Mouse (Mus musculus): ENCODE data around the gene Eml5. TPM values are rescaled to one million over a fixed set of nuclear protein-coding genes. Genes with fewer than 3 reads are reported as not detected.

The Eml5 gene
- polyA plus RNA-seq (2014; fragmentation: Nextera tagmentation; extraction: Ambion mirVana), result 3.3 and 4.0 TPM in 2 replicates

- H3K27me3 ChIP-seq (ENCODE audit: control insufficient read depth, insufficient read depth, low read length), result no peaks in the 10 kb centered on the region; the same call in none of the 2 replicates
- 1% methylated on average over 83 of the region's 101 CpGs for WGBS
- H3K27ac ChIP-seq (replicated peaks; ENCODE audit: low read depth, low read length), result no peak within 1 kb of the TSS
- peak within 1 kb of the TSS; percentile 73 for H3K4me3 ChIP-seq (ENCODE audit: low read depth, low read length)
- no peaks in the 10 kb centered on the region for H3K36me3 ChIP-seq (replicated peaks; ENCODE audit: control insufficient read depth, insufficient read depth, low read depth, low read length)
- no peaks in the 10 kb centered on the region for H3K9me3 ChIP-seq (replicated peaks; ENCODE audit: control insufficient read depth, low read length)
- peak within 1 kb of the TSS; percentile 65 for H3K9ac ChIP-seq (replicated peaks; ENCODE audit: low read length)
- peak within 1 kb of the TSS; percentile 90 for H3K4me2 ChIP-seq (ENCODE audit: low read depth, low read length)
- ATAC-seq (replicated peaks; ENCODE audit: insufficient number of reproducible peaks, low FRiP score, low TSS enrichment, low read depth) (peak; percentile 89), DNase-seq (ENCODE audit: low spot score) (peak; percentile 84)
- no peaks in the 10 kb centered on the region for H3K4me1 ChIP-seq (ENCODE audit: control insufficient read depth, insufficient read depth, low read length)
These were observed at the start of gene Eml5 for GRCm38 (mm10) chr12:98900881-98901801. Gene Eml5 (minus strand): TSS chr12:98901484.

DNA sequence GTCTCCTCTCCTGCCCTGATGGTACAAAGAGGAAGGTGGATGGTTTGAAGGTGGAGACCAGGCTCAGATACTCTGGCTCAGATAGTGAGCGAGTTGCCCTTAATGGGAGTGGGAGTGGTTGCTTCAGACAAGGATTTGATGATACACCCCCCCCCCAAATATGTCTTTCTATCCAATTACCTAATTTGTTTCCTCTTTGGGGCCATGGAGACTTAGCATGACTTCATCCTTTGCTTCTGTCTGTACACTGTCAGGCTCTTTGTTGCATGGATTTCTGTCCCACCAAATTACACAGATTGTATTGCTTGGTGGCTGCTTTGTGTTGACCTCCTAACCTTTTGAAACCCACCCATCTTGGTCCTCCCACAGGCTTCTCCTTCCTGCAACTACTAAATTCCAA, 31.6 kb upstream of the Eml5 start:
- WGBS, result 89% methylated on average over 1 of the region's 1 CpGs
- H3K27ac ChIP-seq (replicated peaks; ENCODE audit: low read depth, low read length), result no peak overlapping the region
- no peaks in the 10 kb centered on the region for H3K4me1 ChIP-seq (ENCODE audit: control insufficient read depth, insufficient read depth, low read length)
- DNase-seq (ENCODE audit: low spot score) (no peak), ATAC-seq (replicated peaks; ENCODE audit: insufficient number of reproducible peaks, low FRiP score, low TSS enrichment, low read depth) (no peak)
- H3K4me2 ChIP-seq (ENCODE audit: low read depth, low read length), result no peak overlapping the region
- no peaks in the 10 kb centered on the region for H3K36me3 ChIP-seq (replicated peaks; ENCODE audit: control insufficient read depth, insufficient read depth, low read depth, low read length)
- H3K27me3 ChIP-seq (ENCODE audit: control insufficient read depth, insufficient read depth, low read length), result no peaks in the 10 kb centered on the region
- no peak overlapping the region for H3K9ac ChIP-seq (replicated peaks; ENCODE audit: low read length)
- H3K4me3 ChIP-seq (ENCODE audit: low read depth, low read length), result no peak overlapping the region
- no peaks in the 10 kb centered on the region for H3K9me3 ChIP-seq (replicated peaks; ENCODE audit: control insufficient read depth, low read length)

DNA sequence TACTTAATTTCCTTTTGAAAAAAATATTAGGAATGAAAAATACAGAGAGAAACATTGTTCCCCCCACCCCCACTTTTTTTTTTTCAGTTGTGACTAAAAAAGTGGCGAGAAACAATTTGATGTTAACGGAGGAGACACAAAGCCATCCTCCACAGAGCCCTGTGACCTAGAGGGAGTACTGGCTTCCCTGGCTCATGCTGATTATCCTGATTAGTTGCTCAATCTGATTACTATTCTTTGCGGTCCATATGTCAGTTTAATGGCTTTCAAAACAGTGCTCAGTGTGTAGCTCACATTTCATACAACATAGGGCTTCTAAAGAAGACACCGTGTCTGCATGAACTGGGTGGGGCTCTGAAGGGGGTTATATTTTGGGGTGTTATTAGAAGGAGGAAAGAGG, 31.2 kb upstream of the Eml5 start:
- DNase-seq (ENCODE audit: low spot score) (no peak), ATAC-seq (replicated peaks; ENCODE audit: insufficient number of reproducible peaks, low FRiP score, low TSS enrichment, low read depth) (no peak)
- Histone ChIP-seq H3K9ac (replicated peaks; ENCODE audit: low read length) (no peak overlapping the region), H3K27ac (replicated peaks; ENCODE audit: low read depth, low read length) (no peak overlapping the region), H3K4me1 (ENCODE audit: control insufficient read depth, insufficient read depth, low read length) (no peaks in the 10 kb centered on the region), H3K4me2 (ENCODE audit: low read depth, low read length) (no peak overlapping the region), H3K4me3 (ENCODE audit: low read depth, low read length) (no peak overlapping the region), H3K9me3 (replicated peaks; ENCODE audit: control insufficient read depth, low read length) (no peaks in the 10 kb centered on the region), H3K36me3 (replicated peaks; ENCODE audit: control insufficient read depth, insufficient read depth, low read depth, low read length) (no peaks in the 10 kb centered on the region), H3K27me3 (ENCODE audit: control insufficient read depth, insufficient read depth, low read length) (no peaks in the 10 kb centered on the region)
- WGBS, result 82% methylated on average over 4 of the region's 4 CpGs

GRCm38 (mm10) chr12:98931174-98931573, 29.9 kb upstream of the Eml5 start:
- no peak overlapping the region for H3K4me3 ChIP-seq (ENCODE audit: low read depth, low read length)
- no peak overlapping the region for H3K9ac ChIP-seq (replicated peaks; ENCODE audit: low read length)
- ATAC-seq (replicated peaks; ENCODE audit: insufficient number of reproducible peaks, low FRiP score, low TSS enrichment, low read depth) (no peak), DNase-seq (ENCODE audit: low spot score) (no peak)
- no peaks in the 10 kb centered on the region for H3K4me1 ChIP-seq (ENCODE audit: control insufficient read depth, insufficient read depth, low read length)
- H3K4me2 ChIP-seq (ENCODE audit: low read depth, low read length), result no peak overlapping the region
- no peaks in the 10 kb centered on the region for H3K9me3 ChIP-seq (replicated peaks; ENCODE audit: control insufficient read depth, low read length)
- WGBS, result 89% methylated on average over 4 of the region's 4 CpGs
- H3K36me3 ChIP-seq (replicated peaks; ENCODE audit: control insufficient read depth, insufficient read depth, low read depth, low read length), result no peaks in the 10 kb centered on the region
- no peak overlapping the region for H3K27ac ChIP-seq (replicated peaks; ENCODE audit: low read depth, low read length)
- no peaks in the 10 kb centered on the region for H3K27me3 ChIP-seq (ENCODE audit: control insufficient read depth, insufficient read depth, low read length)

- WGBS, result under 1% methylated on average over 35 of the region's 35 CpGs
- ATAC-seq (replicated peaks; ENCODE audit: insufficient number of reproducible peaks, low FRiP score, low TSS enrichment, low read depth) (peak; percentile 98), DNase-seq (ENCODE audit: low spot score) (peak; percentile 93)
- H3K36me3 ChIP-seq (replicated peaks; ENCODE audit: control insufficient read depth, insufficient read depth, low read depth, low read length), result no peaks in the 10 kb centered on the region
- H3K4me1 ChIP-seq (ENCODE audit: control insufficient read depth, insufficient read depth, low read length), result no peaks in the 10 kb centered on the region
- H3K4me3 ChIP-seq (ENCODE audit: low read depth, low read length), result peak within 1 kb of the TSS; percentile 52
- H3K4me2 ChIP-seq (ENCODE audit: low read depth, low read length), result peak within 1 kb of the TSS; percentile 46
- no peaks in the 10 kb centered on the region for H3K27me3 ChIP-seq (ENCODE audit: control insufficient read depth, insufficient read depth, low read length)
- peak within 1 kb of the TSS; percentile 64 for H3K9ac ChIP-seq (replicated peaks; ENCODE audit: low read length)
- H3K27ac ChIP-seq (replicated peaks; ENCODE audit: low read depth, low read length), result no peak within 1 kb of the TSS
- no peaks in the 10 kb centered on the region for H3K9me3 ChIP-seq (replicated peaks; ENCODE audit: control insufficient read depth, low read length)
These were observed 19.1 kb upstream of the Eml5 start, which contains the start of gene Ttc8 for GRCm38 (mm10) chr12:98920194-98920991. Gene Ttc8 (plus strand): TSS chr12:98920574.

GRCm38 (mm10) chr12:98910096-98910495, 8.8 kb upstream of the Eml5 start:
- Histone ChIP-seq H3K9me3 (replicated peaks; ENCODE audit: control insufficient read depth, low read length) (no peaks in the 10 kb centered on the region), H3K4me2 (ENCODE audit: low read depth, low read length) (no peak overlapping the region), H3K9ac (replicated peaks; ENCODE audit: low read length) (no peak overlapping the region), H3K4me3 (ENCODE audit: low read depth, low read length) (no peak overlapping the region), H3K4me1 (ENCODE audit: control insufficient read depth, insufficient read depth, low read length) (no peaks in the 10 kb centered on the region), H3K27me3 (ENCODE audit: control insufficient read depth, insufficient read depth, low read length) (no peaks in the 10 kb centered on the region), H3K27ac (replicated peaks; ENCODE audit: low read depth, low read length) (no peak overlapping the region), H3K36me3 (replicated peaks; ENCODE audit: control insufficient read depth, insufficient read depth, low read depth, low read length) (no peaks in the 10 kb centered on the region)
- DNase-seq (ENCODE audit: low spot score), result no peak
- whole genome bisulfite sequencing, result 78% methylated on average over 9 of the region's 9 CpGs
- ATAC-seq (replicated peaks; ENCODE audit: insufficient number of reproducible peaks, low FRiP score, low TSS enrichment, low read depth), result no peak

GRCm38 (mm10) chr12:98905466-98905865, 4.2 kb upstream of the Eml5 start:
- no peaks in the 10 kb centered on the region for H3K9me3 ChIP-seq (replicated peaks; ENCODE audit: control insufficient read depth, low read length)
- 75% methylated on average over 5 of the region's 5 CpGs for WGBS
- H3K4me3 ChIP-seq (ENCODE audit: low read depth, low read length), result no peak overlapping the region
- ATAC-seq (replicated peaks; ENCODE audit: insufficient number of reproducible peaks, low FRiP score, low TSS enrichment, low read depth) (no peak), DNase-seq (ENCODE audit: low spot score) (no peak)
- H3K27me3 ChIP-seq (ENCODE audit: control insufficient read depth, insufficient read depth, low read length), result no peaks in the 10 kb centered on the region; the same call in 1 of the 2 replicates
- no peaks in the 10 kb centered on the region for H3K36me3 ChIP-seq (replicated peaks; ENCODE audit: control insufficient read depth, insufficient read depth, low read depth, low read length)
- no peak overlapping the region for H3K27ac ChIP-seq (replicated peaks; ENCODE audit: low read depth, low read length)
- H3K4me1 ChIP-seq (ENCODE audit: control insufficient read depth, insufficient read depth, low read length), result no peaks in the 10 kb centered on the region
- no peak overlapping the region for H3K4me2 ChIP-seq (ENCODE audit: low read depth, low read length)
- no peak overlapping the region for H3K9ac ChIP-seq (replicated peaks; ENCODE audit: low read length)
